Mouse (Mus musculus): ENCODE data around the gene Cpm.

Cpm gene

DNA sequence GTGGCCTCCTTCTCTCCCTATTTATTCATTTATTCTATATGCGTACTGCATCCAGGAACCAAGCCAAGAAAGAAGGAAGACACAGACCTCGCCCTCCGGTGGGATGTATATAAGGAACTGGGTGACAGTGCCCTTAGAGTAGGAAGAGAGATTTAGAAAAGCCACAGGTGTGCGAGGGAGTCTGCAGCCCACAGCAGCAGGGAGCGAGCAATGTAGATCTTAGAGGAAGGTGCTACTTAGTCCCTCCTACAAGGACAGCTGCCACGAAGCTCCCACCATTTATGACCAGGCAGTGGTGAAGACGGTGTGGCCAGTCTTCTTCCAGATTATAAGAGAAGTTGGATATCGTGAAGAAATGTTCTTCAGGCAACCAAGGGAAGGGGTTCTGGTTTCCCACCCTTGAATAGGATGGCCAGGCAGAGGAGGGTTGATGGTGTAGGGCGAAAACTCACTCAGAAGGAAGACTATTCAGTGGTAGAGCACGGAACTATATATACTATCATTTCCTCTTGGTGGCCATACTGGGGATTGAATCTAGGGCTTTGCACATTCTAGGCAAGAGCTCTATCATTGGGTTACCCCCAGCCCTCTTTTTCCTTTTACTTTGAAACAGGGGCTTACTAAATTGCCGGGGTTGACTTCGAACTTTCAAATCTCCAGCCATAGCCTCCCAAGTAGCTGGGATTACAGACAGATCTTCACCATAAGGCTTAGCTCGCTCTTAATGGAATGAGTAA, 42.8 kb downstream of the Cpm start:
- DNase-seq (ENCODE audit: extremely low read depth, low read depth): no peak

DNA sequence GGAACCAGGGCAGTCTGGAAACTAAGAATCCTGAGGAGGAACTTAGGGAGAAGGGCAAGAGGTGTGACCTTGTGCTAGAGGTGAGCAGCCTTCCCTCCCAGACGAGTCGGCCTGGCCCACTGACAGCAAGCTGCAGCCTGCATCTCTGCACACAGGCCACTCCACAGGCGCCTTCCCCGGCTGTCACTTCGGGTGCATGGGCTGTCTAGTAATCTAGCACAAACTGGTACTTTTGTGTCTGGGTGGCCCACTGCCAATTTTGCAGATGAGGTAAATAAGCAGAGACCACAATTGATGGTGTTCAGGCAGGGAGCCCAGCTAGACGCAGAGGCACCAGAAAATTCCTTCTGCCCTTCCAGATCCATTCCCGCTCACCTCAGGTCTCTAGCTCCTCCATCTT, 43.4 kb downstream of the Cpm start:
- no peak for DNase-seq (ENCODE audit: extremely low read depth, low read depth)

DNA sequence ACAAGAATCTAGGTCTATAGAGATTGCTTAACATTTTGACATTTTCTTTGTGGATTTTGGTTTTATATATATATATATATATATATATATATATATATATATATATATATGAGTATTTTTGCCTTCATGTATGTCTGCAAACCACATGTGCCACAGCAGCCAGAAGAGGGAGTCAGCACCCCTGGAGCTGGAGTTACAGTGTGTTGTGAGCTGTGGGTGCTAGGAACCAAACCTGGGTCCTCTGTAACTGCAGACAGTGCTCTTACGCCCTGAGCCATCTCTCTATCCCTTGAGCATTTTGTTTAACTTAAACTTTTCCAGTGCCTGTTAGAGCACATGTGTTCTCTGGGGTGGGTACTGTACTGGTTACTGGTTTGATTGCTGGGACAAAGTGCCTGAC, 44.6 kb downstream of the Cpm start:
- no peak for DNase-seq (ENCODE audit: extremely low read depth, low read depth)

DNA sequence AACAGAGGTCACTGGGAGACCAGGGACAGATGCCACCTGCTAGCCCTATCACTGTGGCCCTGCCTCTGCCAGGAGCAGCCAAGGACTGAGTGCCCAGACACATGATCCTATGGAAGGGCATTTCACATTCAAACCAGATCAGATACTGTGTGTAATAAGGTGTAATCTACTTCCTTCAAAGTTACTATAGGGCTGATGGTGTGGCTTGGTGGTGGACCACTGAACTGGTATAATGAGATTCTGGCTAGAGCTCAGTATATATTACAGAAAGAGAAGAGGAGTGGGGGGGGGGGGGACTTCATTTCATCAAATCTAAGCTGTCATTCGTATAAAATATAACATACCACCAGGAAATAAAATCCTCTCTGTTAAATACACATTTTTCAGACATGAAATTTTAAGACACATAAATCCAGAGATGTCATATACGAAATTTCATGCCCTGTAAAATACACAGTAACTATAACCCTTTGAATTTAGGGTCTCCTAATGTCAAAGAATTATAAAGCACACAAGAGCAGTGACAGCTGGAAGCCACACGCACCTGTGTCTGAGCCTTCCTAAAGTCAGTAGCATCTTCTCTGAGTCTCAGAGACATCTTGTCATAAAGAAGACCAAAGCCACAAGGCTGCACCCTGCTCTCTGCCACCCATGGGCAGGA, 45.2 kb downstream of the Cpm start:
- DNase-seq (ENCODE audit: extremely low read depth, low read depth): no peak

DNA sequence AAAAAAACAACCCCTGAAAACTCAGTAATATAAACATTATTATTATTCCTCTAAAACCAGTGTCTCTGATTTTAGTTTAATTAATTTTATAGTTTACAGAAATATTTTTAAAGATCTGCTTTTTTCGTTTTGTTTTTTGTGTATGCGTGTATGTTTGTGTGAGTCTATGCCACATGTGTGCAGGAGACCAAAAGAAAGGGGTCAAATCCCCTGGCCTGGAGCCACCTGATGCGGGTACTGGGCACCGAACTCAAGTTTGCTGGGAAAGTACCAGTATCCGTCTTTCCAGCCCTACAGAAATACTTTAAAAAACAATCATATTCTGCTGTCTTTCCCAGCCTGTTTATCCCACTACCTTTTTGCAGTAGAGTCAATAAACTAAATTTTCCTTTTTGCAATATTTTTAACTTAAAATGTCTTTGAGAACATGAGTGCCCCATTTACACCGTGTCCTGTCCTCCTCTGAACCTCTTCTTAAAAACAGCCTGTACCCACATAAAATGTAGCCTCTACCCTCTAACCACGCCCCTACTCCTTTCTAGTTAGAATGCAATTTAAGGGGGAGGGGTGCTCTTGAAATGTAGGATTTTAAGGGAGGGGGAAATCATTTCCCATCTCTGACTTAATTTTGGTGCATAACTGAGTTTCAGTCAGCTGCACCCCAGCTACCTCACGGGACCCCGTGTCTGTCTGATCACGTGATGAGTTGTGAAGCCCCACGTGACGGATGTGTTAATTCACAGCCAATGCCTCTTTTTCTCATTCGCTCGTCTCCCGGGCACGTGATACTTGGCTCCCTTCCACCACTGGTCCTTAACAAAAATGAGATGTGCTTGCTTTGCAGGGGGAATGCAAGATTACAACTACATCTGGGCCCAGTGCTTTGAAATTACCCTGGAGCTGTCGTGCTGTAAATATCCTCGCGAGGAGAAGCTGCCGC, 46.1 kb downstream of the Cpm start:
- DNase-seq (ENCODE audit: extremely low read depth, low read depth): no peak

DNA sequence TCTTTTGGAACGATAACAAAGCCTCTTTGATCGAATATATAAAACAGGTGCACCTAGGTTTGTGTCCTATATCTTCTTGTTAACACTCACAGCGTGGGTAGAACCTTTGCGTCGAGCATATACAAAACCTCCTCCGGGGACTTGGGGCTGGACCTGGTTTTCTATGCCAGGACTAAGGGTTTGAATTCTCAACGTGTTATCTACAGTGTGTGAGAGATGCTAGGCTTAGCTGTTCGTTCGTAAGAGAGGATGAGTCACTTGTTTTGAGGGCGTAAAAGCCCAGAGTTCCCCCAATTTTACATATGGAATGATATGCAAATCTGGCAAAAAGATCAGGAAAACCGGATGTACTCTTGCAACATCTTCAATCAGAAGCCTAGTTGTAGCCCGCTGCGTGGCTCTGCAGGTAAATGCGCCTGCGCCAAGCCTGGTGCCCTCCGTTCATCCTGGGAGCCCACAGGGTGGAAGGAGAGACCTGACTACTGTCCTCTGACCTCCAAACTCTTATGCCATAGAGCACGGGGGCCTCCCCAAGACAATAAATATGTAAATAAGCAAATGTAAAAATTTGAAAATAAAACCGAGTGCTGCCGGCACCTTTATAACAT, 46.8 kb downstream of the Cpm start:
- DNase-seq (ENCODE audit: extremely low read depth, low read depth): no peak

DNA sequence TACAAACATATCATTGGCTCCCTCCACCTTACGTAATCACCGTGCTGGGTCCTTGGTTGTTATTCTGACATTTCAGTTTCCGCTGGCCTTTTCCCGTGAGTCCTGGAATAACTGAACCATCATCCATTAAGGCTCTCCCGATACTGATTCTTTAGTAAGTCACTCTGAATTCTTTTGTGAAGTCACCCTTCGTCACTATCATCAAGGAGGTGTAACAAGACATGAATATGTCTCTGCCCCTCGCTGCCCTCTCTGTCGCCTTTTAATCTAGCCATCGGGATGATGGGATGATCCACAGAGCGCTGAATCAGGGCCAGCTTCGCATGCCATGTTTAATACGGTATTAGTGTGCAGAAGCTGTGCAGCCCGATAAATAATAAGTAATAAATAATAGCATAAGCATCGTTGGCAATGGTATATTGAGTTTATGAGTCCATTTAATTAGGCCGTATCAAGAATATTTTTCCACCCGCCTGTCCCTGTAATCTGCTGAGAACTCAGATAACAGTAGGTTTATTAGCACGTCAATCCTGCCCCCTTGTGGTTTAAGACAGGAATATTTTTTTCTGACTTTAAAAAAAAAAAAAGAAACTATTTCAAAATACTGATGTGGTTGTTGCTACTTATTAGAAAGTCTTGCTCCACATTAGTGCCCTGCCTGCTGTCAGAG, 47.5 kb downstream of the Cpm start:
- DNase-seq (ENCODE audit: extremely low read depth, low read depth): peak; percentile 20

DNA sequence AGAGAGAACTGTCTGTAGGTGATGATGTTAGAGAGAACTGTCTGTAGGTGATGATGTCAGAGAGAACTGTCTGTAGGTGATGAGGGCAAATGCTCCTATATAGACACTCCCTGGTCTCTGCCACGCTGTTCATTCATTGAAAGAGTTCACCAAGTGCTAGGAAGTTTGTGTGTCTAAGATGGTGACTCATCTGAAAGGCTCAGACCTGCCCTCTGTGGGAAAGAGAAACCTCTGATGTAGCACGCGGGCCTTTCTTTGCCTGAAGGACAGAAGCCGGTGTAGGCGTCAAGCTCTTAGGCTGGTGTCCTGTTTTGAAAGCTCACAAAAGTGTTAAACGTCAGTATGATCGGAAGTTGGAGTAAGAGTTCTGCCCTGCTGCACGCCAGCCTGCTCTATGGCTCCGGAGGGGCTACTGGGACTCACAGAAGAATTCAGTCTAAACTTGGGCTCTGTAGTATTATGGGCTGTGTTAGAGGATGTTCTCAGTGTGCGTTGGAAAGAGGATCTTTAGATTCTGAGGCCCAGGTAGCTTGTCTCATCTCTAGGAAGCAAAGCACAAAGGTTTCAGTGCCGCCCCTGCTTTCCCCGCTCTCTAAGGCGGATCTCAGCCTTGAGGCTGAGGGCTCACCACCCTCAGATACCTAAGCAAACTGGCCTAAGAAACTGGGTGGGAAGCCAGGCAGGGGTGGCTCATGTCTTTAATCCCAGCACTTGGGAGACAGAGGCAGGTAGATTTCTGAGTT, 48.4 kb downstream of the Cpm start:
- no peak for DNase-seq (ENCODE audit: extremely low read depth, low read depth)

DNA sequence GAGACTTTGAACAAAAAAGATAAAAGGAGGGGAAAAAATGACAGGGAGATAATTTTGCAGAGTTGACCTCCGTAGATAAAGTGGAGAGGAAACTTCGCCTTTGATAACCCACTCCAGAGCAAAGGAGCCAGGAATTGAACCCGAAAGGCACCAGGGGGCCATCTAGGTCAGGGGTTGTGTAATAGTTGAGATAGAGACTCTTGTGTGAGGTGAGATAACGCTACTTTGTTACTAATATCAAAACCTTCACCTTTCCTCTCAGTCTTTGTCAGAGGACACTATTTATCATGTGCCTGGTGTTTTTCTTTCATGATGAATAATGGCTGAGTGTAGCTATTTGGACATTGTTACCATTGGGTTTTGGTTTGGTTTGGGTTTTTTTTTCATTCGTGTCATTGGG, 49.1 kb downstream of the Cpm start:
- DNase-seq (ENCODE audit: extremely low read depth, low read depth): no peak

DNA sequence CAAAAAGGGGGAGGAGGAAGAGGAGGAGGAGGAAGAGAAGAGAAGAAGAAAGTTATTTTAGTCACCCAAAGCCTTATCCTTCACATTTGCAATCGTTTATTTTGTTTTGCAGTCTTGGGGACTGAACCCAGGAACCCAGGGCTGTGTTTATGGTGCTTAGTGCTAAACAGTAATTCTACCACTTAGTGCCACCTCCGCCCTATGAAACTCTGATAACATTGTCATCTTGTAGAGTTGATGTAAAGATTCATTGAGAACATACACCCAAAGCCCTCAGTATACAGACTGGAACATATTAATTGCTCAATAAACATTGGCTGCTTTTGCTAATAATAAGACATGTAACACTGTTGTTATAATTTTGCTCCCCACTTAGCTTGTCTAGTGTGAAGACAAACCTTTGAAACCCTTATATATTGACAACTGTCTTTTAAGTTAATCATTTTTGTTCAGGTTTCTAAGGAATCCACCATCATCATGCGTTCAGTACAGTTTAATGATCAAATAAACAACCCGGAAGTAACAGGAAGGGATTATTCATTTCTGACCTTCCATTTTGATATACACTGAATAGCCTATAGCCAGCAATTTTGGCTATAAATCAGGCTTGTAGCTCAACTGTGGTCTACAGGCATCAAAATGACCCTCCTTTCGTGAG, 49.9 kb downstream of the Cpm start:
- no peak for DNase-seq (ENCODE audit: extremely low read depth, low read depth)

DNA sequence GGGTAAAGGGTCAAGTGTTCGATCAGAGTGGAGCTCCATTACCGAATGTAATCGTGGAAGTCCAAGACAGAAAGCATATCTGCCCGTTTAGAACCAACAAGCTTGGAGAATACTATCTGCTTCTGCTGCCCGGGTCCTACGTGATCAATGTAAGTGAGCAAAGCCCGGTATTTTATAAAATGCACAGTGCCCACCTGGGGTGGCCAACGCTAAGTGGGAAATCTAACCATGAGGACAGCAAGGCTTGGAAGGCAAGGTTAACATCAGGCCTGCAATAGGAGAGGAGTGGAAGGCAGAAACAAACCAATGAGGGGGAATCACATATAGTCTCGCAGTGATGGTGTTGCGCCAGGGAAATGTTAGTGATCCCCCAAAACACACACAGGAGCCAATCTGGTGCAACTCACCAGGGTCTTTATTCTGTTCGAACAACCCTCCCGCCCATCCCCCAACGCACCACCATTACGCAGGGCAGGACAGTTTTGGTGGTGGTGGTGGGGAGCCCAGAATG, 50.7 kb downstream of the Cpm start:
- DNase-seq (ENCODE audit: extremely low read depth, low read depth): no peak

DNA sequence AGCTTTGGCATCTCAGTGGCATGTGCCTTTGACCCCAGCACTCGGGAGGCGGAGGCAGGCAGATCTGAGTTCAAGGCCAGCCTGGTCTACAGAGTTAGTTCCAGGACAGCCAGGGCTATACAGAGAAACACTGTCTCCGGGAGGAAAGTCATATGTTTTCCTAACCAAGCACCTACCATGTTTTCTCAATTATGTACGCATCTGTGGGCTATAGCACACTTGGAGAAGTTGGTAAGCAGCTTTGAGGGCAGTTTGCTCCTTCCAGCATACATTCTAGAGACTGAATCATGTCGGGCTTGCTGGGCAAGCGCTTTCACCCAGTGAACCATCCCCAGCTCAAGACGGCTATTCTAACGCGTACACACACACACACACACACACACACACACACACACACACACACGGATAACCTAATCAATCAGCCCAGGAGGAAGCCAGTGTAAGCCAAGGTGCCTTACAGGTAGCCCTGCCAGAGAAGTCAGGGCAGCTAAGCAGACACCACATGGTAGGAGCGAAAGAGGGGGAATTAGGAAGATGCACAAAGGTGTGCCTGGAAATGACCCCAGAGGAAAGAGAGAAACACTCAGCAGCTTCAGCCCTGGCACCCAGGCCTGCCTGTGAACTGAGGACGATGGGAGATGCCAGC, 51.7 kb downstream of the Cpm start:
- DNase-seq (ENCODE audit: extremely low read depth, low read depth): no peak

DNA sequence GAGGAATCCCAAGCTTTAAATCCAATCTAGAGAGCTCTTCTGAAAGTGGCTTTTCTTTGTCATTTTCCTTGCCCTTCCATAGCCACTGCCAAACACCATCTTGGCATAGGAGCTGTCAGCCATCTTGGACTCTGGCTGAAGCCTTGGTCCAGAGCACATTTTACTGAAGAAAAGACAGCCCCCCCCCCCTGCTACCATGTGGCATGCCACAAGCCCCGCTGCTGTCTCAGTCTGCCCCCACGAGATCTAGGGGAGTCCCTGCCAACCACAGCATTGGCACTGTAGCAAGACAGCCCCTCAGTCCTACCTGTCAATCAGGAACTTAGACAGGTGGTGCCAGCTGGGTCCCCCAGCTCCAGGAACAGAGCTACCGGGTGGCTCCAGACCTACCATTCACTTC, 52.2 kb downstream of the Cpm start:
- DNase-seq (ENCODE audit: extremely low read depth, low read depth): no peak

DNA sequence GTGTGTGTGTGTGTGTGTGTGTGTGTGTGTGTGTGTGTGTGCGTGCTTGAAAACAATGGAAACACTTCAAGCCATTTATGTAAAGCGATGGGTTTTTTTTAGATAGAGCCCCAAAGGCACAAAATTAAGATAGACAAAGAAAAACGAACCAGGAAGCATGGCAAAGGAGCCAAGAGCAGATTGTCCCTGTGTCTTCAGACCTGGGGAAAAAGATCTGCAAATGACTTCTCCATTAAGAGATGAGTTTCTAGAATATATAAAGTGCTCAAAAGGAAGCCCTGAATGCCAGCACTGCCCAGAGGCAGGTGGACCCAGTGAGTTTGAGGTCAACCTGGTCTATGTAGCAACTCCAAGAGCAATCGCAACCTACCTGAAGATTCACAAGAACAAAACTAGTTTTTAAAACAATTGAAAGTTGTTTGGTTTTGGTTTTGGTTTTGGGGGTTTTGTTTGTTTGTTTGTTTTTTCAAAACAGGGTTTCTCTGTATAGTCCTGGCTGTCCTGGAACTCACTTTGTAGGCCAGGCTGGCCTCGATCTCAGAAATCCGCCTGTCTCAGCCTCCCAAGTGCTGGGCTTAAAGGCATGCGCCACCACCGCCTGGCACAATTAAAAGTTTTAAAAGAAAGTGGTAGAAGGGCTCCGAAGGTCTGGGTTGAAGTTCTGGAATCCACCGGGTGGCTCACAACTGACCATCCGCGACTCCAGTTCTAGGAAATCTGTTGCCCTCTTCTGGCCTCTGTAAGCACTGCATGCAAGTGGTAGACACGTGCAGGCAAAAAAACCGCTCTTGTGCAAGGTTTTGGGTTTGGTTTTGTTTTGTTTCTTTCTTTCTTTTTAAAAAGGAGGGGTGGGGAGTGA, 52.9 kb downstream of the Cpm start:
- DNase-seq (ENCODE audit: extremely low read depth, low read depth): no peak

DNA sequence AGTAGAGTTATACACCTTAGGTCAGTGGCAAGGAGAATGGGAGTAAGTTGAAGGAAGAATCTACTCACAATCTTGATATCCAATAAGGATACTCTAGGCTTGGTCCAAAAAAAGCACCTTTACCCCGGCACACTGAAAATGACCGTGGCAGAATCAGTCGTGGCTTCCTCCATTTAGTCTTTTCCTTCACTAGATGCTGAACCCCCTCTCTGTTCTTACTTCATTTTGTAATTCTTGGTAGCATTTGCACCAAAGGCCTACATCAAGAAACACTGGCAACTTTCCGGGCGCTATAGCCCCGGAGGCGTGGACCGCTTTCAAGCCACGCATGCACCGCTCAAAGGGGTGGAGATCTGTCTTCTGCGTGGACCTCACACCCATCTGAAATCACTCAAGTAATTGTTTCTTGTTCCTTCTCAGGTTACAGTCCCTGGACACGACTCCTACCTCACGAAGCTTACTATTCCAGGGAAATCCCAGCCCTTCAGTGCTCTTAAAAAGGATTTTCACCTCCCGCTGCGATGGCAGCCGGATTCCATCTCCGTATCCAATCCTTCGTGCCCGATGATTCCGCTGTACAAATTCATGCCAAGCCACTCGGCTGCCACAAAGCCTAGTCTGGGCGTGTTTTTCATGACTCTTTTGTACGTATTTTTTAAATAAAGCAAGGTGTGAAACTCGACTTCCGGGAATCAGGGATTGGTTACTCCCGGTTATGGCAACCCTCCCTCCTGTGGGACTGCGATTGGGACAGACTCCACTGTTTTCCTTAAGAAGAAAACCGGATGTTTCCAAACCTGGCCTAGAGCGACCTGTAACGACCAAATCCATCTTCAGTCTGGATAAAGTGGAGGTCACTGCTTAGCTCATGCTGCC, 53.8 kb downstream of the Cpm start:
- no peak for DNase-seq (ENCODE audit: extremely low read depth, low read depth)

DNA sequence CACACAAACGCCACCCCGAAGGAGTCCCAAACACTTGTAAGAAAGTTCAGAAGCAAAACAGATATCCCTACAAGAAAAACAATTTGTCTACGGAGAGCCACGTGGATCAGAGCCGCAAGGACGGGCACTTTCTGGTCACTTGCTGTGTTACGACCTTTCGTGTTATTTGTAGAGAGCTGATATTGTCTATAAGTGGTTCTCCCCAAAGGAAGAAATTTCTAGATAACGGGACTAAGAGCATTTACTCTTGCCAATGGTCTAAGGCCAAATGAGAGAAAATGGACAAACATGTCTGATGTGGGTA, 54.4 kb downstream of the Cpm start:
- no peak for DNase-seq (ENCODE audit: extremely low read depth, low read depth)
